Mouse (Mus musculus): ENCODE measurements around the gene Chrna5.

DNA sequence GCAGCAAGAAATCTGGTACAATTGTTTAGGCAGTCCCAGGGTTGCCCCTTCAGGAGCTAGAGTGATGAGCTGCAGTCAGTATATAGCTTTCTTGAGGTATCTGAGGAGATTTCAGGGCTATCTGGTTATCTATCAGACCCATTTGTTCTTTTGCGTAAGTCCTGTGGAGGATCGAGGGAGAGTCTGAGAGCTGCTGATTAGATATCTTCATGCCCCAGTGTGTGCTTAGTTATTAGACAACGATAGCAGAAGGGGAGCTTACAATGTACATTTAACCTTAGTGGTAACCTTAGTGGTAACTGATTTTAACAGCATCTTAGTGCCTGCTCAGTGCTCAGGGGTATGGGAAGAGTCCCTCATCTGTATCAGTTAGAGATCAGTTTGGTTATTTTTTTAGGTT is 15.0 kb downstream of the Chrna5 start:
- TF ChIP-seq POLR2AphosphoS2 (IDR thresholded peaks at IDR 0.05; ENCODE audit: low read depth, low read length) (no peak), POLR2A (IDR thresholded peaks at IDR 0.05; ENCODE audit: low read depth, low read length) (no peak), ZKSCAN1 (IDR thresholded peaks at IDR 0.05; ENCODE audit: borderline replicate concordance, low read depth, low read length) (no peak), CTCF (conservative IDR thresholded peaks at IDR 0.05 in 1 of 2, IDR thresholded peaks at IDR 0.05 in 1 of 2; ENCODE audit: low read depth in 2 of 2, low read length in 2 of 2) (no peak)
